Mouse (Mus musculus) liver, postnatal 0 days (tissue): ENCODE measurements around the gene Igf2.

ENCODE experiments used
- CTCF ChIP-seq: sonication (generic); IDR thresholded peaks from 2 replicates; pipeline ENCODE4 v1.5.1; 2016; ENCODE audit warnings: antibody characterized with exemption, low read depth
- EP300 ChIP-seq: IDR thresholded peaks from 2 replicates; pipeline ENCODE4 v1.6.1; 2016; ENCODE audit warnings: antibody characterized with exemption, low read depth, mild to moderate bottlenecking

GRCm38 (mm10) chr7:142660651-142660945, 6.0 kb downstream of the Igf2 start:
- TF ChIP-seq CTCF (no peak), EP300 (no peak)
